Comparison of ENCODE assay signal across 29 mouse cellular contexts in the genomic region with DNA sequence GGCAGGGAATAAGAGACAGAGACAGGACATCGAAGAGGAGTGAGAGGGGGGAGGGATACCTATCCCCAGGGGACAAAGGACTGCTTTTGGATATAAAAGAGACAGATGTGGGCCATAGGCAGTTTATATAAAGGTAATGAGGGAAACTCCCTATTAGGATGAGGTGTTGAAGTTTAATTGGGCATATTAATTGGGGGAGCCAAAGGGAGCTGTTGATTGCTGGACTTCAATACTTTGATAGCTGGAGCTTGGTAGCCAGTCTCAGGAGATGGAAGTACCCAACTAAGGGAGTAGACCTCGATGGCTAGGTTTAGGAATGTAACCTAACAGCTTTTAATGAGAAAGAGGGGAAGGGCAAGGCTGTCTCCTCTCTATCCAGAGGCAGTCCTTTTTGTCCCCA. TPM values are rescaled to one million over a fixed set of nuclear protein-coding genes. Genes with fewer than 3 reads are reported as not detected.
"Had no signal": no experiment of that assay in that cellular context is flagged by ENCODE, and none has a peak within 500 bp of the region (broad histone marks: within the 10 kb centered on the region; RNA-seq: fewer than 3 reads in every experiment).

No protein-coding gene starts in this region.

- H3K27me3 ChIP-seq: heart, embryonic 12.5 days; hindbrain, embryonic 12.5 days; intestine, embryonic 15.5 days; kidney, embryonic 15.5 days; limb, embryonic 13.5 days; limb, embryonic 15.5 days had no signal

- H3K36me3 ChIP-seq: heart, embryonic 10.5 days; heart, embryonic 12.5 days; hindbrain, embryonic 10.5 days; hindbrain, embryonic 12.5 days; intestine, embryonic 15.5 days; kidney, embryonic 15.5 days; limb, embryonic 13.5 days; limb, embryonic 15.5 days; liver, embryonic 12.5 days had no signal

- H3K4me1 ChIP-seq: heart, embryonic 12.5 days; intestine, embryonic 15.5 days; limb, embryonic 13.5 days; limb, embryonic 15.5 days had no signal

- H3K9me3 ChIP-seq: heart, embryonic 10.5 days; heart, embryonic 12.5 days; hindbrain, embryonic 10.5 days; hindbrain, embryonic 12.5 days; intestine, embryonic 15.5 days; kidney, embryonic 15.5 days; limb, embryonic 15.5 days; liver, embryonic 12.5 days had no signal

- DNase-seq: gastrocnemius, adult 2 months; gastrocnemius, postnatal 10 days; gastrocnemius, postnatal 25 days; heart, adult 18-20 months; heart, postnatal 10 days; heart, postnatal 4 days; kidney, adult 11 months; kidney, adult 2 months; kidney, adult 9 months; kidney, postnatal 14 days; kidney, postnatal 36 days; layer of hippocampus, adult 9-11 months; layer of hippocampus, postnatal 36 days; left cerebral cortex, postnatal 4 days had no signal

- ATAC-seq: hindbrain, embryonic 16.5 days; inflammation-experienced regulatory T-cells, adult 6 months; intestine, embryonic 15.5 days; liver, embryonic 12.5 days had no signal

- H3K27ac ChIP-seq: gastrocnemius, adult 2 months; heart, embryonic 10.5 days; hindbrain, embryonic 10.5 days; hindbrain, embryonic 12.5 days; hindbrain, embryonic 14.5 days; intestine, embryonic 15.5 days; kidney, embryonic 15.5 days; kidney, postnatal 0 days; limb, embryonic 13.5 days; limb, embryonic 15.5 days; liver, embryonic 12.5 days; liver, embryonic 14.5 days had no signal

- H3K4me2 ChIP-seq: heart, embryonic 12.5 days; hindbrain, embryonic 12.5 days; hindbrain, embryonic 14.5 days; intestine, embryonic 15.5 days; kidney, embryonic 15.5 days; limb, embryonic 13.5 days; limb, embryonic 15.5 days; liver, embryonic 12.5 days had no signal

- H3K9ac ChIP-seq: heart, embryonic 12.5 days; hindbrain, embryonic 12.5 days; hindbrain, embryonic 14.5 days; intestine, embryonic 15.5 days; kidney, embryonic 15.5 days; limb, embryonic 13.5 days; limb, embryonic 15.5 days; liver, embryonic 12.5 days; liver, embryonic 14.5 days had no signal

- H3K4me3 ChIP-seq: gastrocnemius, adult 2 months; heart, embryonic 10.5 days; heart, embryonic 12.5 days; hindbrain, embryonic 10.5 days; hindbrain, embryonic 12.5 days; intestine, embryonic 15.5 days; kidney, embryonic 15.5 days; limb, embryonic 13.5 days; limb, embryonic 15.5 days; liver, embryonic 12.5 days had no signal

RNA-seq across cellular contexts. Expression of a gene that starts 17.6 kb away (rescaled TPM):
- total RNA-seq: granulocyte monocyte progenitor cell, adult 5-6 weeks had no signal
